Mouse (Mus musculus): ENCODE measurements around the gene Sbk2.
"Not testable (repeated sequence)": the region's sequence is repeated elsewhere in the genome, so short reads cannot be mapped to it uniquely, and the experiment has no call there.

The Sbk2 gene

GRCm38 (mm10) chr7:4964272-4964671 lies at the start of gene Sbk2:
Gene Sbk2, minus strand, starts transcription at chr7:4964406.
- in situ Hi-C loops (cut with MboI), result no loop called here

DNA sequence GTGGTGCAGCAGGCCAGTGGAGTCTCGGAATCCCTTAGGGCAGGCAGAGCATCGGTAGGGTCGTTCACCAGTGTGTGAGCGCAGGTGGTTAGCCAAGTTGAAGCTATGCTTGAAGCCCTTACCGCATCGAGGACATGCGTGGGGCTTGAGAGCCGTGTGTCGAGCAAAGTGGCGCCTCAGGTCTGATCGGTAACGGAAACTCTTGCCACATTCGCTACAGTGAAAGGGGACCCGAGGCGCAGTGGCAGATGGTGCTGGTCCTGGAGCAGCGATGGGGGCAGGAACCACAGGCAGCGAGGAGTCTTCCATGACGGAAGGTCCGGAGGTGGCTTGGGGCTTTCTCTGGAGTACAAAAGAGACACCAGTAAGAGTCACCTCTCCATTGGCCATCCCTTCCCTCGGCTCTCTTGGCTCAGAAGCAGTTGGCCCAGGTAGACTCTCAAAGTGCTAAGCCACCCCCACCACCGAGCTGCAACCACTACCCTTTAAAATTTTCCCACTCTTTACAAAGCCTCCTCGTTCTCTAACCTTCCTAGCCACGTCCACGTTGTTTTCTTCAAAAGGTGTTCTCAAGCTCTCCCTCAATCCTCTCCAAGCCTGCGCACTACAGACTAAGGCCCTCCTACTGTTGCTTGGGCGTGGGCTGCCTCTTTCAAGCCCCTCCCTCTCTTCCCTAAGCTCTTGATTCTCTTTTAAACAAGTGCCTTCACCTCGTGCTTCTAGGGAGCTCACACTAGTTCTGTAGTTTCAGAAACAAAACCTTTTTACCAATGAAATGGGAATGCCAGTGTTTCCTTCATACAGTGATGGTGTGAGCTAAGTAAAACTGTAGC lies 48.7 kb upstream of the Sbk2 start:
- in situ Hi-C loops (cut with MboI), result loop anchor here (5.0 kb wide), 1 partner anchor 34 kb away; no protein-coding TSS in a partner anchor

GRCm38 (mm10) chr7:5008229-5008628 lies 44.0 kb upstream of the Sbk2 start:
- in situ Hi-C loops (cut with MboI), result no loop called here

DNA sequence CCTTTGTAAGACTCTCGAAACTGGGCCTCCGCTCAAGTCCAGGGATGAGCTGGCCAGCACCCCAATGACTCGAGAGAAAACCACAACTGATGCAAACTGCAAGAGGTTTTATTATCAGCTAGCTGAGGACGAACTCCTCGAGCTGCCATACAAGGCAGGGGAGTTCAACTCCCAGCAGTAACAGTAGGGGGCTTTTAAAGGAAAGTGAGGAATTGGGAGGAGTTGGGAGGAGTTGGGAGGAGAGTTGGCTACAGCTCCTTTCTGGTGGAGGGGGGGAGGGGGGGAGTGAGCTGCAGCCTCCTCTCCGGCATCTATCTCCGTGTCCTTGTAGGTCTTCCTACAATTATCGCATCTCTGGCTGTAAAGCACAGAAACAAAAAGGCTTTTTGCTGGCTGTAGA lies 38.7 kb upstream of the Sbk2 start:
- in situ Hi-C loops (cut with MboI), result not testable (repeated sequence)

- in situ Hi-C loops (cut with MboI), result no loop called here
These were observed 35.7 kb upstream of the Sbk2 start for GRCm38 (mm10) chr7:4999876-5000275.

- in situ Hi-C loops (cut with MboI), result no loop called here
These were observed 32.7 kb upstream of the Sbk2 start for GRCm38 (mm10) chr7:4996934-4997333.

DNA sequence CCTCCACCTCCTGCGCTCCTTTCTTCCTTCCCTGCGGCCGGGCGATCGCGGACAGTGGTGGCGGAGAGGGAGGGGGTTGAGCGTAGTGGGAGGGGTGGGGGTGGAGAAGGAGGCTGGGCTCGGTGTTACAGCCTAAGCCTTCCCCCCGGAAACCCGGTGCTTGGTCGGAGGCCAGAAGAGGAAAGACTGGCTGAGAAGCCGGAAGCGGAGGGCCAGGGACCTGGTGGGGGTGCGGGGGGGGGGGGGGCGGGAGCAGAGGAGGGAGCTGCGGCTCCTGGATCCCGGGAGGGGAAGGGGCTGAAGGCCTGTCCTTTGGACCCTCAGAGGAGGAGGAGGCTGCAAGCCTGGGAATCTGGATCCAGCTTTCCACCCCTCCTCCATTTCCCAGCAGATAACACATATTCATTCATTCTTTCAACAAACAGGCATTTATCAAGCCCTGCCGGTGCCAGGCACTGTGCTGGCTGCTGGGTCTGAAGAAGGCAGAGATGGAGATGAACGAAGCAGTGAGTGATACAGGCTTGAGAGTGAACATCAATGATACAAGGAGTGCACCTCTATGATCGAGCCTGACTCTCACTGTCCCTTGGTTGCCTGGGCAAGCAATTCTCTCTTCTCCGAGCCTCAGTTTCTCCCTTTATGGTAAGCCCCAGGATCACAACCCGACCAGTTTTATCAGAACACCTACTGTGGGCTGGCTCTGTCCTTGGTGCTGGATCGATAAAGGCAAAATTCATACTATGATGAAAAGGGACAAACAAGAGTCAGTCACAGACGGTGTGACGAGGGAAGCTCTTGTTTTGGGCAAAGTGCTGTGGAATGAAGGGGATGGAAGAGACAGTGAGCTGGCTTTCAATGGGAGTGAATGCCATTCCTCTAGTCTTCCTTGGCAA lies 32.0 kb upstream of the Sbk2 start, which contains the start of gene Zfp579:
TSS of gene Zfp579 (minus strand) at position 156 of the 893 bp plus-strand sequence.
- in situ Hi-C loops (cut with MboI), result no loop called here

DNA sequence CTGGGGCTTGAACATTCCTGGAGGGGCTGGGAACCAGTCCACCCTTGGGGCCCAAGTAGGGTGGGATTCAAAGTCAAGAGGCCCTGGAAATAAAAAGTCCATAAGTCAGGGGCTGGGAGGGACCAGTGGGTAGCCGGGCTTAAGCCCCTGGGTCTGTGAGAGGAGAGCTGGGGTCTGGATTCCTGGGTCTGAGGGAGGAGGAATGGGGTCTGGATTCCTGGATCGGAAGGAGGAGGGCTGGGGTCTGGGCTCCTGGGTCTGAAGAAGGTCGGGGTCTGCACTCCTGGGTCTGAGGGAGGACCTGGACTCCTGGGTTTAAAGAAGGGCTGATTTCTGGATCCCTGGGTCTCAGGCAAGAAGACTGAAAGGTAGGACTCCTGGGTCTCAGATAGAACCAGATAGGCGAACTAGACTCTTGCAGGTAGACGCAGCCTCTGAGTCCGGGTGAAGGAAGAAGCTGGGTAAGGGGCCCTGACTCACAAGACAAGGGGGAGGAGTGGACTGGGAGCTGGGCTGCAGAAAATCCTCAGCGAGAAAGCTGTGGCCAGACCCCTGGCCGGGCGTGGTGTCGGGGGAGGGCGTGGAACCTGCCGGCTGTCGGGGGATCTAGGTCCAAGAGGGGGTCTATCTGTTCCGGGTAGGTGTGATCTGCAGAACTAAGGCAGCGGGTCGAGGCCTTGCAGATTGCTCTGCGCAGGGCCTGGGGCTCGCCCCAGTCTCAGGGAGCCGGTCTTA lies 31.2 kb upstream of the Sbk2 start:
- in situ Hi-C loops (cut with MboI), result no loop called here

GRCm38 (mm10) chr7:4993999-4994788 lies 30.0 kb upstream of the Sbk2 start:
- in situ Hi-C loops (cut with MboI), result no loop called here

GRCm38 (mm10) chr7:4993347-4993998 lies 29.3 kb upstream of the Sbk2 start:
- in situ Hi-C loops (cut with MboI), result no loop called here

GRCm38 (mm10) chr7:4988250-4988649 lies 24.0 kb upstream of the Sbk2 start:
- in situ Hi-C loops (cut with MboI), result no loop called here

- in situ Hi-C loops (cut with MboI), result no loop called here
These were observed 12.6 kb upstream of the Sbk2 start for GRCm38 (mm10) chr7:4976832-4977231.

DNA sequence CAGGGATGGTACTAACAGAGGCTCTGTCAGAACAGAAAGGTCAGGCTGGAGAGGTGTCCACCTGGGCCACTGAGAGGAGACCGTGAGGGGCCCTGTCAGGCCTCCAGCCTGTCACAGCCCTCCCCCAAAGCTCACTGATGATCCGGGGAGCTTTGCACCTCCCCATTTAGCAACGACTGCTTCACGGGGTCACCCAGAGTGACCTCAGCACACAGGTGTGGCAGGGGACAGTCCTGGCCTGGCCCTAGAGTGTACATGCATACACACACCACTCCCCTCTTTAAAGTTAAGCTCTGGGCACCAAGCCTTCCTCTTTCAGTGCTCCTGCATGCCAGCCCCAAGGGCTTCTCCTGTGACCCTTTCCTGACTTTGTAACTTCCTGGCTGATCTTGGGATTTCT lies 11.2 kb upstream of the Sbk2 start:
- in situ Hi-C loops (cut with MboI), result no loop called here

GRCm38 (mm10) chr7:4972321-4973047 lies 8.3 kb upstream of the Sbk2 start:
- in situ Hi-C loops (cut with MboI), result no loop called here

DNA sequence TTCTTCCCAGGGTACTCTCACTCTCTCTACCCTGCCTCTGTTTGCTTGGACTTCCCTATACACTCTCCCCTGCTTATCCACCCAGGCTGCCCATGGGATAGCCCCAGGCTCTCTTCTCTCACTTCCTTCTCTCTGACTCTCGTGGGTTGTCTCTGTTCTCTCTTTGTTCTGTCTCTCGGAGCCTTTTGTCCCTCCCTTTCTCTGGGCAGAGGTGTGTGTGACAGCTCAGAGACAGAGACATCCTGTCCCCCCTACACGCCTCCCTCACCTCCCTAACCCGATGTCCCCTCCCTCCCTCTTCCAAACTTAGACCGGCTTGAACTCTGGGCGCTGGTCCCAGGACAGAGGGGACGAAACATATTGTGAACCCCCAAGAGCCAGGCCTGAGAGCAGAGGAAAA lies 7.5 kb upstream of the Sbk2 start:
- in situ Hi-C loops (cut with MboI), result no loop called here

DNA sequence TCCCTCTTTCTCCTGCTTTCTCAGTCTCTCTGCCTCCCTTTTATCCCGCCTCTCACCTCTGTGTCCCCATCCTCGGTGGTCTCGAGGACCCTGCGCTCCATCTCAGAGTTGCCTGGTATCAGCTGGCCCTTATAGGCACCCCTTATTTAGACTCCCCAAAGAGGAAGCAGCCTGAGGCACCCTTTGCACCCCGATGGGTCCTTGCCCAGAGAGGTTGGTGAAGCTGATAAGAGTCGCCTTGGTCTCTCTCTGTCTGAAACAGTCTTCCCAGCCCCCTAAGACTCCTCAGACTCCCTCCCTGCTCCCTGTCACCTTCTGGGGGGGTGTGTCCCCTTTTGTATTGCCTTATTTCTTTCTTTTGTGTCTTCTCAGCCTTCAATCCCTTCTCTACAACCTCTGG lies 6.9 kb upstream of the Sbk2 start, which contains the start of gene Sbk3:
TSS of gene Sbk3 (minus strand) at position 101 of the 400 bp plus-strand sequence.
- in situ Hi-C loops (cut with MboI), result no loop called here

GRCm38 (mm10) chr7:4964988-4965387 lies 782 bp upstream of the Sbk2 start:
- in situ Hi-C loops (cut with MboI), result no loop called here

GRCm38 (mm10) chr7:4963527-4963926 lies 679 bp downstream of the Sbk2 start:
- in situ Hi-C loops (cut with MboI), result no loop called here

DNA sequence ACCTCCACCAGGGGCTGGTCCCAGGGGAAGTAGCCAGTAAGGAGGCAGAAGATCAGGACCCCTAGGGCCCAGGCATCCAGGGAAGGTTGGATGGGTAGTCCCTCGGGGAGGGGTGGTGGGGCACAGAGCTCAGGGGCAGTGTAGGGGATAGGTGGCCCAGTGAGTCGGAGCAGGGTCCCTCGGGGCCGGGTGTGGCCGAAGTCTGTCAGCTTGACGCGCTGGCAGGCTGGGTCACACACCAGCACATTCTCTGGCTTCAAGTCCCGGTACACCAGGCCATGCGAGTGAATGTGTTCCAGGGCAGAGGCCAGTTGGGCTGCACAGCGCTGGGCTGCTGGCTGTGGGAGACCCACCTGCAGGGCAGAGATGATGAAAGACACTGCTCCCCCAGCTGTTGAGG lies 6.8 kb downstream of the Sbk2 start:
- in situ Hi-C loops (cut with MboI), result no loop called here

Data from mature B cell (primary cell).